Mouse (Mus musculus) forebrain, postnatal 0 days (tissue): ENCODE data around the gene Dag1. TPM values are rescaled to one million over a fixed set of nuclear protein-coding genes. Genes with fewer than 3 reads are reported as not detected.

Experiments used
- ATAC-seq: fragments of 200-750 bp; cut with Nextera tagmentation; 2 replicates; pipeline ENCODE4 v1.8.0; 2017; ENCODE audit warnings: mild to moderate bottlenecking, moderate library complexity
- DNase-seq: peaks from one replicate; pipeline ENCODE4 v3.0.0-alpha.2; 2015
- H3K27ac ChIP-seq: fragments of 300-500 bp; sonication (generic); 2 replicates; pipeline ENCODE4 v1.5.1; 2014; ENCODE audit warnings: low read depth, mild to moderate bottlenecking, antibody characterized with exemption, low read length, moderate library complexity, mixed read lengths
- H3K27me3 ChIP-seq: fragments of 300-500 bp; sonication (generic); 2 replicates; pipeline ENCODE4 v1.6.1; 2014; ENCODE audit warnings: mild to moderate bottlenecking, low read length, mixed read lengths; ENCODE audit not compliant: insufficient read depth
- H3K36me3 ChIP-seq: fragments of 300-500 bp; sonication (generic); 2 replicates; pipeline ENCODE4 v1.6.1; 2014; ENCODE audit warnings: mild to moderate bottlenecking, moderate library complexity; ENCODE audit not compliant: insufficient read depth
- H3K4me1 ChIP-seq: fragments of 300-500 bp; sonication (generic); 2 replicates; pipeline ENCODE4 v1.6.1; 2014; ENCODE audit warnings: antibody characterized with exemption; ENCODE audit not compliant: insufficient read depth
- H3K4me2 ChIP-seq: fragments of 300-500 bp; sonication (generic); 2 replicates; pipeline ENCODE4 v1.6.1; 2014; ENCODE audit warnings: low read depth, mild to moderate bottlenecking, moderate library complexity
- H3K4me3 ChIP-seq: fragments of 300-500 bp; sonication (generic); 2 replicates; pipeline ENCODE4 v1.5.1; 2014; ENCODE audit warnings: low read depth, low read length, mixed read lengths
- H3K9ac ChIP-seq: fragments of 300-500 bp; sonication (generic); 2 replicates; pipeline ENCODE4 v1.6.1; 2014; ENCODE audit warnings: mild to moderate bottlenecking
- H3K9me3 ChIP-seq: fragments of 300-500 bp; sonication (generic); 2 replicates; pipeline ENCODE4 v1.6.1; 2016; ENCODE audit warnings: low read length
- CTCF ChIP-seq: sonication (generic); IDR thresholded peaks from 2 replicates; pipeline ENCODE4 v1.5.1; 2016; ENCODE audit warnings: antibody characterized with exemption, control low read depth, low read depth
- WGBS: fragments of 180-500 bp; shearing (Covaris S2); extraction: QIAGEN DNeasy Blood & Tissue Kit; methylation state at CpG from one replicate; pipeline ENCODE4 v1.1.7; 2014; 5-methylcytosine and 5-hydroxymethylcytosine counted together
- polyA plus RNA-seq: library from polyadenylated mRNA; unstranded; fragments of >200 nt; fragmentation: Nextera tagmentation; extraction: Ambion mirVana; gene quantifications from 2 replicates; pipeline ENCODE4 v1.2.1, GENCODE M21; 2015
- total RNA-seq: library from RNA; depleted of rRNA; stranded (reverse); fragments of >200 nt; gene quantifications from 2 replicates; pipeline ENCODE4 v1.2.3, GENCODE M21; 2014

Gene Dag1
- total and polyA plus RNA-seq, 2 experiments from 2014 or later = 77.4 to 114 TPM

DNA sequence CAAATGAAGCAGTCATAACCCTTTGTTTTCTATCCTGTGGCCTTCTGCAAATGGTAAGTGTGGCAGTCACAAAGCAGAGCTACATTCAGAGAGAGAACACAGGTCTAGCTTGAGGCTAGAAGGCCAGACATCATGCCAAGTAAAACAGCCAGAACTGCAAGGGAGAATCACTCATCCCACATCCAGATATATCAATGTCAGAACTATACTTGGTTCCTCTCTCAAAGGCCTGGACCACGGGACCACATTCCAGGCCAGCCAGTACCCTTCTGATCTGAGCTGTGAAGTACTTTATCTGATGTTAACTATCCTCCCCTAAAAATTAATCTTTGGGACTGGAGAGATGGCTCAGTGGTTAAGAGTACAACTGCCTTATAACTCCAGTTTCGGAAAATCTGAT, 51.3 kb downstream of the Dag1 start:
- Histone ChIP-seq H3K27me3 (no peaks in the 10 kb centered on the region), H3K9me3 (no peaks in the 10 kb centered on the region), H3K9ac (no peak overlapping the region), H3K36me3 (peaks cover 35% of the 10 kb centered on the region), H3K4me2 (no peak overlapping the region), H3K4me1 (no peaks in the 10 kb centered on the region), H3K4me3 (no peak overlapping the region), H3K27ac (0 out of 2 replicates have a peak overlapping the region, but pooled peaks have one; percentile 9)
- ATAC-seq (no peak), DNase-seq (no peak)
- WGBS = 73% methylated on average over 2 of the region's 2 CpGs
- no peak for TF ChIP-seq CTCF

DNA sequence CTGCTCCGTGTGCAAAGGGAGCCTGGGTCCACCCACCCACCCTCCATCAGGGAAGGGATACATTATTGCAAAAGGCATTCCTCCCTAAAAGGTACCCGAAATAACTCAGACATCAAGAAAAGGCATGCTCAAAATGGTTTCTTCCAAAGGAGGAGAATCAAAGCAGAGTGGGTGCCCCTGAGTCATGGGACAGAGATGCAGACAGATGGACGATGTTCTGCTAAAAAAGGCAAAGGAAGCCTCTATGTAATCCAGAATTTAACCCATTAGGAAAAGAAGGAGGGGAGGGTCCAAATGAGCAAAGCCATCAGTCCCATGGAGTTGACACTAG, 58.2 kb downstream of the Dag1 start:
- Histone ChIP-seq H3K4me1 (no peaks in the 10 kb centered on the region; the same call in 1 of the 2 replicates), H3K27me3 (no peaks in the 10 kb centered on the region), H3K36me3 (peaks cover 33% of the 10 kb centered on the region), H3K9me3 (no peaks in the 10 kb centered on the region), H3K4me3 (no peak overlapping the region), H3K27ac (peak overlapping the region; percentile 29; the same call in 1 of the 2 replicates), H3K4me2 (no peak overlapping the region), H3K9ac (no peak overlapping the region)
- 72% methylated on average over 3 of the region's 3 CpGs for WGBS
- TF ChIP-seq CTCF = no peak
- ATAC-seq = no peak
- no peak for DNase-seq

DNA sequence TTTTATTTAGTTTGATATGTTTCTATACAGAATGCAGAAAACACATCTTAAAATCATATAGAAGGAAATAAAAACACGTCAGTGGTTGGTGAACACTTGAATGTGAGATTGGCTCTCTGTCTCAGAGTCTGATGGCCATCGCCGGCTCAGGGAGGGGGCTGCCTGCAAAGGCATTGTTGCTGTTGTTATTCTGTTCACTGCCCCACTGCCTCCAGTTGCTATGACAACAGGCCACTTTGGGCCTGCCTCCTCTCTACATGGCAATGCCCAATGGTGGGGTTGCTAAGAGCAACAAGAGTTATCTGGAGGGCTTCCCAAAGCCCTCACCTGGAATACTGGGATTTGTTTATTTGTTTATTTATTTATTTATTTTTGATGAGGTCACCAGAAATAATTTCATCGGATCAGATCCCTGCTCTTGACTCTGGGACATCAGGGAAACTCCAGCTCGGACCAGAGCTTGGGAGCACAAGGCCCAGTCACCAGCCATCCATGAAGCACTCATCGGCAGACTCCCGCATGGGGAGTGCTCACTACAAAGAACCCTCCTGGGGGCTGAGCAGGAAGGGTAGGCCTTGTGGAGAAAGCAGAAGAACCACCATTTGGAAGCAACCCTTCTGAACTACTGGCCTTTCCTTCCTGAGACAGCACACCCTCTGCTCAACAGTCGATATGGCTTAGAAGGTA, 58.7 kb downstream of the Dag1 start:
- no peak overlapping the region for H3K9ac ChIP-seq
- 32% methylated on average over 8 of the region's 8 CpGs for WGBS
- ATAC-seq = peak; percentile 32; the same call in 1 of the 2 replicates

DNA sequence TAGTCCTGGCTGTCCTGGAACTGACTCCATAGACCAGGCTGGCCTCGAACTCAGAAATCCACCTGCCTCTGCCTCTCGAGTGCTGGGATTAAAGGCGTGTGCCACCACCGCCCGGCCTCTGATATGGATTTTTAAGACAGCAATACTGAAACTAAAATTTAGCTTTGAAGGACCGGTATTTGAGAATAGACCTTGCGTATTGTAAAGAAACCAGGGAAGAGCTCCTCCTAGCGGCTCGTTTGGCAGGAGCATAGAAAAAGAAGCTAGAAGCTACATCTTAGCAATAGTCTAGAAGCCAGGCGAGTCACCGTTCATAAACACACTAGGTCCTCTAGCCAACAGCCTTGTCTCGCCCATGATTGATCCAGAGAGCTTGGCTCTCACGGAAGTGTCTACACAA, 60.7 kb downstream of the Dag1 start:
- ATAC-seq = no peak
- TF ChIP-seq CTCF = peak; percentile 74

More for the DNA sequence above, 58.7 kb downstream of the Dag1 start:
- H3K4me1 ChIP-seq = peaks cover 4% of the 10 kb centered on the region; the same call in 1 of the 2 replicates
- H3K27ac ChIP-seq = peak overlapping the region; percentile 29; the same call in 1 of the 2 replicates
- no peaks in the 10 kb centered on the region for H3K9me3 ChIP-seq
- H3K4me2 ChIP-seq = no peak overlapping the region
- H3K27me3 ChIP-seq = no peaks in the 10 kb centered on the region
- peak; percentile 46 for DNase-seq
- peaks cover 33% of the 10 kb centered on the region for H3K36me3 ChIP-seq
- H3K4me3 ChIP-seq = no peak overlapping the region
- TF ChIP-seq CTCF = no peak

DNA sequence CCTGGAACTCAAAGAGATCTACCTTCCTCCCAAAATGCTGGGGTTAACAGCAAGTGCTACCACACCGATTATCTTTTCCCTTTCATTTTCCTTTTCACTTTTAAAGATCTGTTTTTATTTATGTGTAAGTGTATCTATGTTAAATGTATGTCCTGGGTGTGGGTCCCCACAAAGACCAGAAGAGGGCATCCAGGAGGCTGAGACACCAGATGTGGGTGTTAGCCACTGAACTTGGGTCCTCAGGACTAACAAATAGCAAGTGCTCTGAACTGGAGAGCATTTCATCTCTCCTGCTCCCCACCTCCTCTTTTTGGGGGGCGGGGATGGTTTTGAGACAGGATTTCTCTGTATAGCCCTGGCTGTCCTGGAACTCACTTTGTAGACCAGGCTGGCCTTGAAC, 61.6 kb downstream of the Dag1 start:
- H3K9me3 ChIP-seq = no peaks in the 10 kb centered on the region
- H3K4me3 ChIP-seq = no peak overlapping the region
- TF ChIP-seq CTCF = peak; percentile 25; the same call in 1 of the 2 replicates
- ATAC-seq = no peak
- H3K4me2 ChIP-seq = no peak overlapping the region
- no peaks in the 10 kb centered on the region for H3K27me3 ChIP-seq
- H3K4me1 ChIP-seq = peaks cover 4% of the 10 kb centered on the region; the same call in 1 of the 2 replicates
- no peak for DNase-seq
- no peak overlapping the region for H3K9ac ChIP-seq
- no peak overlapping the region for H3K27ac ChIP-seq
- H3K36me3 ChIP-seq = peaks cover 13% of the 10 kb centered on the region
- 98% methylated on average over 2 of the region's 2 CpGs for WGBS

More for the DNA sequence above, 60.7 kb downstream of the Dag1 start:
- peak; percentile 84 for DNase-seq
- H3K27me3 ChIP-seq = no peaks in the 10 kb centered on the region
- H3K4me2 ChIP-seq = no peak overlapping the region
- H3K36me3 ChIP-seq = peaks cover 20% of the 10 kb centered on the region
- peaks cover 4% of the 10 kb centered on the region; the same call in 1 of the 2 replicates for H3K4me1 ChIP-seq
- H3K9me3 ChIP-seq = no peaks in the 10 kb centered on the region
- H3K27ac ChIP-seq = no peak overlapping the region
- WGBS = 30% methylated on average over 13 of the region's 13 CpGs
- no peak overlapping the region for H3K4me3 ChIP-seq
- no peak overlapping the region for H3K9ac ChIP-seq

DNA sequence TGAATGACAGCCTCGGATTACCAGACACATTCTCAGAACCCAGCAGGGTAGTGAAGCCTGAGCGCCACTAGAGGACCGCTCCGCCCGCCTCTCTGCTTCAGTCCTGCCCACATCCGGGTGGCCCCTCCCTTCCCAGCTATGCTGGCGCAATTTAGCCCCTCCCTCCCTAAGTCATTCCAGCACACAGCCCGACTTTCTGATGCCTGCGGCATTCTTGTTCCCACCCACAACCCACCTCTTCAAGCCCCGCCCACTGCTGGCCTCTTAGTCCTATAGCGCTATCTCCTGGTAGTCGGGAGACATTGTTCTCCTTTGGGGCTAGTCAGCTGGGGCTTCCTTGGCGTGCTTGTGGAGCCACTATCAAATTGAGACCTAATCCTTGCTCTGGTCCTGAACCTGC, 62.6 kb downstream of the Dag1 start:
- Histone ChIP-seq H3K4me2 (peak overlapping the region; percentile 42), H3K9me3 (no peaks in the 10 kb centered on the region), H3K9ac (peak overlapping the region; percentile 23; the same call in 1 of the 2 replicates), H3K36me3 (peaks cover 5% of the 10 kb centered on the region; the same call in 1 of the 2 replicates), H3K4me3 (peak overlapping the region; percentile 16; the same call in 1 of the 2 replicates), H3K27ac (no peak overlapping the region), H3K27me3 (no peaks in the 10 kb centered on the region), H3K4me1 (peaks cover 4% of the 10 kb centered on the region; the same call in 1 of the 2 replicates)
- ATAC-seq = peak; percentile 96
- WGBS = 3% methylated on average over 13 of the region's 13 CpGs
- peak; percentile 74 for TF ChIP-seq CTCF
- peak; percentile 93 for DNase-seq

DNA sequence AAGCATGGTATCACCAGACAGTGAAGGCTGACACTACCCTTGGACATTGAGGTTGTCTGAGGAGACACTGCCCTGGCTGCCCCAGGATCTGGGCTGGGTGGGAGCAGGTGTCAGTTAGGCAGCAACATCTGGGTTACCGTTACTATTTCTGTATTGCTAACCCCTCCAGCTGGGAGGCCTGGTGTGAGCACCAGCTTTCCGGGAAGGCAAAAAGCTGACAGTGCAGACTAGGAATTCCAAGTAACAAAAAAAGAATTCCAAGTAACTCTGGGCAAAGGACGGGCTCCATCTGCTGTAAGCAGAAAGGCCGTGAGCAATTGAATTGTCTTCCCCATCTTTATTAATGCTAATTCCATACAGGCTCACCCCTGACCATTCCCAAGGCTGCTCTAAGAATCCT, 65.1 kb downstream of the Dag1 start:
- no peak for ATAC-seq
- Histone ChIP-seq H3K36me3 (no peaks in the 10 kb centered on the region), H3K9ac (no peak overlapping the region), H3K4me1 (0 out of 2 replicates have a peak, but pooled peaks cover 4% of the 10 kb centered on the region), H3K4me3 (no peak overlapping the region), H3K9me3 (no peaks in the 10 kb centered on the region), H3K27me3 (no peaks in the 10 kb centered on the region), H3K27ac (no peak overlapping the region), H3K4me2 (no peak overlapping the region)
- WGBS = 51% methylated on average over 4 of the region's 4 CpGs
- TF ChIP-seq CTCF = no peak
- DNase-seq = no peak
